Mouse (Mus musculus): ENCODE results near the gene Jtb.
"Not testable (repeated sequence)": the region's sequence is repeated elsewhere in the genome, so short reads cannot be mapped to it uniquely, and the experiment has no call there.

Gene Jtb

GRCm38 (mm10) chr3:90222941-90223340 is 8.5 kb upstream of the Jtb start:
- DNase-seq (ENCODE audit: low read depth, low spot score): no peak

GRCm38 (mm10) chr3:90224331-90224730 is 7.1 kb upstream of the Jtb start:
- peak; percentile 92 for DNase-seq (ENCODE audit: low read depth, low spot score)

DNA sequence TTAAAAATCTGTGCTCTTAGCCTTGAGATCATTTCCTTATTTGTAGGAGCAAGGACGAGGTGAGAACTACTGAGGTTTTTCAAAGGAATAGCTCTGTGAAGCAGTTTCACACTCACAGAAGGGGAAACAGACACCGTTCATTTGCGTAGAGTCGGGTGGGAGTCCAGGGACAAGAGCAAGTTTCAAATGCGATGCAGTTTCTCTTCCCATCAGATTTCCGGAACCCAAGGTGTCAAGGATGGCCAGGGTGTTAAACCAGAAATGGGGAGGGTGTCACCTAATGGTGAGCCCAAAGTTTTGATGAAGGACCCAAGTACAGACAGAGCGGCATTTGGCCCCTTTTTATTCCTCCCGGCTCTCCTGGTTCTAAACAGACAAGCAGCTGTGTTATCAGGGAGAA is 322 bp upstream of the Jtb start:
- DNase-seq (ENCODE audit: low read depth, low spot score): no peak

DNA sequence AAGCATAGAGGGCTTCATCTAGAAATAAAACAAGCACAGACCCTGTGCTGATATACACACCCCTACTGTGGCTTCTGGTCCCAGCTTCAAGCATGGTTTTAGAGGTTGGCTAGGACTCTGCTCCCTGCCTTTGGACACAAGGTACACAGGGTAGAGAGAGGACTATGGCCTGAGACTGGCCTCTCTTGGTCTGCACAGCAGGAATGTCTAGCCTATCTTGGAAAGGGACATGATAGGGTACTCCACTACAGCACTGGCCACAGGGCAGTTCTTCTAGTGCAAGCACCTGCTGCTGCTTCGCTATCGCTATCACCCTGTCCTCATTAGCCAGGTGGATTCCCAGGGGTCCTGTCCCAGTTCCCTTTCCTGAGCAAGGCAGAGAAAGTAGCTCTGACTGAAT is 9.9 kb downstream of the Jtb start:
- no peak for DNase-seq (ENCODE audit: low read depth, low spot score)

GRCm38 (mm10) chr3:90241669-90242358 is 10.4 kb downstream of the Jtb start:
- DNase-seq (ENCODE audit: low read depth, low spot score): no peak

GRCm38 (mm10) chr3:90242984-90243775 is 11.8 kb downstream of the Jtb start, which contains the start of gene Creb3l4:
Gene Creb3l4, minus strand, starts transcription at chr3:90243512.
- DNase-seq (ENCODE audit: low read depth, low spot score): peak; percentile 92

- no peak for DNase-seq (ENCODE audit: low read depth, low spot score)
These were observed 14.0 kb downstream of the Jtb start for GRCm38 (mm10) chr3:90245406-90245805.

DNA sequence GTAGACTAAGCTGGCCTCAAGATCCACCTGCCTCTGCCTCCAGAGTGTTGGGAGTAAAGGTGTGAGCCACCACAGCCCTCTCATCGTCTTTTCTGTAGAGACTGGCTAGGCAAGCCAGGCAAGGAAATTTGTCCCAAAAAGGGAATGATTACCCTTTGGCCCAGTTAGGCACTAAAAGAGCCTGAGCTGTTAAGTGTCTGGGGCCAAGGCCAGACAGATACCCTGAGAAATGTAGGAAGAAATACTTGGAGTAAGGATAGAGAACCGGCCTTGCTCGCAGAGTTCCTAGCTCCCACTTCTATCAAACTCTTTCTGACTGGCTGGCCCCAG is 16.2 kb downstream of the Jtb start:
- no peak for DNase-seq (ENCODE audit: low read depth, low spot score)

DNA sequence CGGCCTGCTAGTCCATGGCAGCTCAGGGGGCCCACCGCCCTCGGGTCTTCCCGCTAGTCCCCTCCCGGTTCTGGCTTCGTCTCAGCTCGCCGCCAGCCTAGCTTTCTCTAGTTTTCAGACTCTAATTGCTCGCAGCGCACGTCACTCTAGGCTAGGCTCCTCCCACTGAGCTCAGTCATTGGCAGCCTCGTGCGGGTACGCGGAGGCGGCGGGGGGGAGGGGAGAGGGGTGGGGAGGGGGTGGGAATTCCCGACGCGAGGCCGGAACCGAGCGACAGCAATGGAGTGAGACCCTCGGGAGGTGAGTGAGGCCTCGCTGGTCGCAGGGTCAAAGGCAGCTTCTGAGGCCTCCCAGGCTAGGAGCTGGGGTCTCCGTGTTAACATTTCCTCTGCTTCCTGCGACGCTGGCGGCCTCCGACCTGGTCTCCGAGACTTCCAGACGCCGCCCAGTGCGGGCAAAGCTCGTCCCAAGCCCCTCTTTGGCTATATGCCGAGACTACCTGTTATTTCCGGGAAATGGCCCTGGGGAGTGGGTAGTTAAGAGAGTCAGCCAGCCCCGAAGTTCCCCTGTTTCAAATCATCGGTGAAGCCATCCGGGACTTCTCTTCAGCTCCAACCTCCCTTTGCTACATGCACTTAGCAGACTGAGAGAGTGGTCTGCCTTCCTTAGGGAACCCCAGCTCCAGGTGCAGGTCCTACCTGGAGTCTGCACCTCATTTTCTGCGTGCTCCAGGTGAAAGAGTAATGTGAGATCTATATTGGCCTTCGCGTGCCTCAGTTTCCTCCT is 16.8 kb downstream of the Jtb start, which contains the start of gene Slc39a1:
Slc39a1 (plus strand) TSS at position 213 of the 786 bp plus-strand sequence.
- DNase-seq (ENCODE audit: low read depth, low spot score): peak; percentile 97

DNA sequence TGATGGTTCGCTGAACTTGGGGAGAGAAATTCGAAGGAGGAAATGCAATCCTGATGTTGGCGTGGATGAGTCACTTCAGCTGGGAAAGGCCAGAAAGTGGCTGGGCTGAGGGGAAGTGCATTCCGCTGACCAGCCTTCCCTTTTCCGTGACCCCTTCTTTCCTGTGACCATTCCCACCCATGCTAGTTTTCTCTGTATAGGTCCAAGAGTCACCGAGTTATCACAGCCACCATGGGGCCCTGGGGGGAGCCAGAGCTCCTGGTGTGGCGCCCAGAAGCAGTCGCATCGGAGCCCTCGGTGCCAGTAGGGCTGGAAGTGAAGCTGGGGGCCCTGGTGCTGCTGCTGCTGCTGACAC is 17.3 kb downstream of the Jtb start:
- no peak for DNase-seq (ENCODE audit: low read depth, low spot score)

DNA sequence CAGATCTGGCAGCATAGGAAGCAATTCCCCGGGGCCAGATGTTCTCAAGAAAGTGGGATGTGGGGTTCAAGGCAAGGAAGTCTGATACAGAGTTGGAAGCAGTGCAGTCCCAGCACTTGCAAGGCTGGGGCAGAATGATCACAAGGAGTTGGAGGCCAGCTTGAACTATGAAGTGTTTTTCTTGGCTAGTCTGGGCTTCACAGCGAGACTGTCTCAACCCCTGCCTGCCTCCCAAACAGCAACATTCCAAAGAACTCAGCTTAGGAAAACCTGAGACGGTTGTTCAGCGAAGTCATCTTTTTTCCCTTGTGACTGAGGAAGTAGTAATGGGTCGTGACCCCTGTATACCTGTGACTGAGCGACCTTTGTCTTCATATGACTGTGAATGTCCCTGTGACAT is 19.4 kb downstream of the Jtb start:
- DNase-seq (ENCODE audit: low read depth, low spot score): no peak

DNA sequence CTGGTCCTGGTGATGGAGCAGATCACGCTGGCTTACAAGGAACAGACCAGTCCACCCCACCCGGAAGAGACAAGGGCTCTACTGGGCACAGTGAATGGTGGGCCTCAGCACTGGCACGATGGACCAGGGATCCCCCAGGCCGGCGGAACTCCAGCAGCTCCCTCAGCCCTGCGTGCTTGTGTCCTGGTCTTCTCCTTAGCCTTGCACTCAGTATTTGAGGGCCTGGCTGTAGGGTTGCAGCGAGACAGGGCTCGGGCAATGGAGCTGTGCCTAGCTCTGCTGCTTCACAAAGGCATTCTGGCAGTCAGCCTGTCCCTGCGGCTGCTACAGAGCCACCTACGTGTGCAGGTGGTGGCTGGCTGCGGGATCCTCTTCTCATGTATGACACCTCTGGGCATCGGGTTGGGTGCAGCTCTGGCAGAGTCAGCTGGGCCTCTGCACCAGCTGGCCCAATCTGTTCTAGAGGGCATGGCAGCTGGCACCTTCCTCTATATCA is 20.4 kb downstream of the Jtb start:
- not testable (repeated sequence) for DNase-seq (ENCODE audit: low read depth, low spot score)

DNA sequence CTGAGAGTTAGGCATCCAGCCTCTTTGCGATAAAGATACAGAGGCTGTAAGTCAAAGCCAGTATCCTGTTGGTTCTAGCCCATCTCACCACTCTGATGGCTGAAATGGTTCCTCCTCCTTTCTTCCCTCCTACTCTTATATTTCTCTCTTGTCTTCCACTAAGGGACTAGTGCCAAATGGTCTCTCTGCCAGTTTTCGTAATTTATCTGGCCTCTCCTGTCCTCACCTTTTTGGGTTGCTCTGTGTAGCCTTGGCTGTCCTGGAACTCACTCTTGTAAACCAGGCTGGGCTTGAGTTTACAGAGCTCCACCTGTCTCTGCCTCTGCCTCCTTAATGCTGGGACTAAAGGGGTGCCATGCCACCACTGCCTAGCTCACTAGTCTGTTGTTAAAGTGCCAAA is 21.3 kb downstream of the Jtb start:
- DNase-seq (ENCODE audit: low read depth, low spot score): not testable (repeated sequence)

DNA sequence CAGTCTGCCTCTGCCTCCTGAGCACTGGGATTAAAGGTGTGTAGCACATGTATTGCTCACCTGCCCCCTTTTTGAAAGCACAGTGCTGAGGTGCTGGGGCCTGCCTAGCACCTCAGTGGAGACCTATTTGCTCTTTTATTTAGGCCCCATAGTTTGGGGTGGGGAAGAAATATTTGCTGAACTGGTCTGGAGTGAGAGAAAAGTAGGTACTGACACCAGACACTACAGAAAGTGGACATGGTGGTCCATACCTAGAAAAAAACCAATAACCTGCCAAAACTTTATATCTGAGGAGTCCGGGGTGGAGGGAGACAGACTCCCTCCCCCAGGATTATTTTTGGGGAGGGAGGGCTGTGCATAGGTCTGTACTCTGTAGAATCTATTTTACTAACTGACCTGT is 21.8 kb downstream of the Jtb start:
- DNase-seq (ENCODE audit: low read depth, low spot score): not testable (repeated sequence)

- peak; percentile 98 for DNase-seq (ENCODE audit: low read depth, low spot score)
These were observed 22.4 kb downstream of the Jtb start, which contains the start of gene Crtc2 for GRCm38 (mm10) chr3:90253653-90254418. Gene Crtc2, plus strand, starts transcription at chr3:90254163.

DNA sequence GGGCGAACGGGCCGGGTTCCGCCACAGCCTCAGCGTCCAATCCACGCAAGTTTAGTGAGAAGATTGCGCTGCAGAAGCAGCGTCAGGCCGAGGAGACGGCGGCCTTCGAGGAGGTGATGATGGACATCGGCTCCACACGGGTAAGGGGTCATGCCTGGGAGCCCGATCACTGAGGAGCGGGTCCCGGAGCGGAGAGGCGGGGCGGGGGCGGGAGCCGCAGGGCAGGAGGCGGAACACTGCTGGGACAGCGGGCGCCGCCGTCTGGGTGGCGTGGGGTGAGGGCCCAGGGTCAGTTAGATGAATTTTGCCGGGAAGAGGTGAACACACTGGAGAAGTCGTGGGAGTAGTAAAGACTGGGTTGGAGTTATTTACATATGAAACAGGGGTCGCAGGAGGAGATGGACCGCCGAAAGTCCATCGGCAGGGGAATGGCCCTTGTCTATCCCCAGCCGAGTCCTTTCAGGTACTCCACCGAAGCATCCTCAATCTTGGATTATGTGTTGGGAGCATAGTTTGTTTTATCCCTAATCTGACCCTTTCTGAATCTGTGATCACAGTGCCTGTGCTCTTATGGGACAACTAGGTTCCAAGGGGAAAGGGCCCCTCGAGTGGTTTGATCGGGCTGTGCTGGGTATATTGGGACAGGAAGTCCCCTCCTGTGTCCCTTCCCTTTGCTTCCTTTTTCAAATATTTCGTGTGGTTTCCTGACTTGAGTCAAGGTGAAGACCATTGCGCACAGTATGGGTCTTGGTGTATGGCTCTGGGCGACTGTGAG is 23.2 kb downstream of the Jtb start:
- DNase-seq (ENCODE audit: low read depth, low spot score): peak; percentile 49

DNA sequence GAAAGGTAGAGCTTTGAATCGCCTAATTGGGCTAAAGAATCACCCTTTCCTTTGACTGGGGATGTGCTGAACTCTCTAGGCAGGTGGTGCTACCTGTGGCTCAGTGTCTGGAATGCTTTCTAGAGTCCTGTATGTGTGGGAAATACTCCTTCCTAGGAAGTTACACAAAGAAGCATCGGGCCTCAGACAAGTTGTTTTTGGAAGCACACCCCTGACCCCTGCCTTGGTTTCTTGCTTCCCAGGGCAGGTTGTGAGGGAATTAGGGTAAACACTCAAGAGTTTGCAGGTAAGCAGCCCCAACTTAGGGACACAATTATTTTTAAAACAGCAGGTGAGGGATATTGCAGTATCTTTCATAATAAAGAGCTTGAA is 23.8 kb downstream of the Jtb start:
- peak; percentile 28 for DNase-seq (ENCODE audit: low read depth, low spot score)

DNA sequence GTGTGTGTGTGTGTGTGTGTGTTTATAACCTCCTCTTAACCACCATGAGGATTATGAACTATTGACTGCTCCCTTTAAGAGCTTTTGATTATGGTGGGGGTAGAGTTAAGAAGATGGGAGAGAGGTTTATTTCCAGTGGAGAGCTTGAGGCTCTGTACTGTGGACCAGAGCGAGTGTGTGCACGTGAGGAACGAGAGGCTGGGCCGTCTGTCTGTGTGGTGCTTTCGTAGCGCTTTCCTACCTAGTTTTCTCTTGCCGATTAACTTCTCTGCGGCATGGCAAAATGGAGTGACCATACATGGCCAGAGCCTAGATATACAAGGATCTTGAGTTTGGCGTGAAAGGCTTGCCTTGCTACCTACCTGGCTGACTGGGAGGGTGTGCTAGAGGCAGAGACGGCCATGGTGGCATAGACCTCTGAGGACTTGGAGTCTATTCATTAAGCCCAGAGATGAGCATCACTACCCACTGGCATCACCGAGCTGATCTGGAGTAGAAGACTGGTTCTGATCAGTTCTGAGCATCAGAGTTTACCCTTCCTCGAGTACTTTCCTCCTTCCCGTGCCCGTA is 24.5 kb downstream of the Jtb start:
- DNase-seq (ENCODE audit: low read depth, low spot score): no peak

GRCm38 (mm10) chr3:90256731-90257530 is 25.5 kb downstream of the Jtb start:
- DNase-seq (ENCODE audit: low read depth, low spot score): no peak

Measured in R1 (cell line).